Mouse (Mus musculus): ENCODE data around the gene Sycp3. TPM values are rescaled to one million over a fixed set of nuclear protein-coding genes. Genes with fewer than 3 reads are reported as not detected.

Gene Sycp3
- 0.39 TPM in 1 of 2 replicates, not detected in the other for polyA plus RNA-seq (2016; fragmentation: Nextera tagmentation; extraction: Ambion mirVana)

- Histone ChIP-seq H3K4me1 (replicated peaks) (0 out of 2 replicates have a peak, but pooled peaks cover 3% of the 10 kb centered on the region), H3K4me3 (replicated peaks) (no peak within 1 kb of the TSS), H3K36me3 (no peaks in the 10 kb centered on the region), H3K27ac (no peak within 1 kb of the TSS), H3K9me3 (no peaks in the 10 kb centered on the region), H3K9ac (replicated peaks) (no peak within 1 kb of the TSS), H3K4me2 (no peak within 1 kb of the TSS), H3K27me3 (no peaks in the 10 kb centered on the region)
- no peak for ATAC-seq (ENCODE audit: insufficient number of reproducible peaks, insufficient read depth, low FRiP score, low TSS enrichment, low read depth)
- 81% methylated on average over 33 of the region's 33 CpGs for WGBS
These were observed at the start of gene Sycp3 for GRCm38 (mm10) chr10:88459502-88459992. TSS of gene Sycp3 (plus strand) at chr10:88459569.

- no peak overlapping the region for H3K9ac ChIP-seq (replicated peaks)
These were observed 49.6 kb upstream of the Sycp3 start for GRCm38 (mm10) chr10:88409751-88410150.

GRCm38 (mm10) chr10:88412290-88412995, 46.9 kb upstream of the Sycp3 start:
- peak; percentile 20; the same call in 1 of the 2 replicates for ATAC-seq (ENCODE audit: insufficient number of reproducible peaks, insufficient read depth, low FRiP score, low TSS enrichment, low read depth)
- Histone ChIP-seq H3K4me1 (replicated peaks) (peaks cover 5% of the 10 kb centered on the region), H3K9ac (replicated peaks) (no peak overlapping the region), H3K9me3 (no peaks in the 10 kb centered on the region), H3K27ac (no peak overlapping the region), H3K27me3 (no peaks in the 10 kb centered on the region), H3K4me3 (replicated peaks) (no peak overlapping the region), H3K4me2 (no peak overlapping the region), H3K36me3 (peaks cover 12% of the 10 kb centered on the region)
- 53% methylated on average over 17 of the region's 17 CpGs for WGBS

More at GRCm38 (mm10) chr10:88409751-88410150, 49.6 kb upstream of the Sycp3 start:
- Histone ChIP-seq H3K27me3 (no peaks in the 10 kb centered on the region), H3K27ac (no peak overlapping the region), H3K36me3 (no peaks in the 10 kb centered on the region), H3K4me2 (no peak overlapping the region), H3K9me3 (no peaks in the 10 kb centered on the region), H3K4me3 (replicated peaks) (no peak overlapping the region), H3K4me1 (replicated peaks) (peaks cover 5% of the 10 kb centered on the region)
- ATAC-seq (ENCODE audit: insufficient number of reproducible peaks, insufficient read depth, low FRiP score, low TSS enrichment, low read depth) = no peak
- WGBS = 55% methylated on average over 2 of the region's 2 CpGs

GRCm38 (mm10) chr10:88417686-88418085, 41.7 kb upstream of the Sycp3 start:
- Histone ChIP-seq H3K9ac (replicated peaks) (no peak overlapping the region), H3K27ac (no peak overlapping the region), H3K4me2 (no peak overlapping the region), H3K27me3 (no peaks in the 10 kb centered on the region), H3K36me3 (peaks cover 22% of the 10 kb centered on the region), H3K9me3 (no peaks in the 10 kb centered on the region), H3K4me1 (replicated peaks) (no peaks in the 10 kb centered on the region), H3K4me3 (replicated peaks) (no peak overlapping the region)
- ATAC-seq (ENCODE audit: insufficient number of reproducible peaks, insufficient read depth, low FRiP score, low TSS enrichment, low read depth) = no peak
- WGBS = 92% methylated on average over 5 of the region's 5 CpGs

- H3K27me3 ChIP-seq = no peaks in the 10 kb centered on the region
- ATAC-seq (ENCODE audit: insufficient number of reproducible peaks, insufficient read depth, low FRiP score, low TSS enrichment, low read depth) = no peak
- no peak overlapping the region for H3K9ac ChIP-seq (replicated peaks)
- H3K9me3 ChIP-seq = no peaks in the 10 kb centered on the region
- peaks cover 29% of the 10 kb centered on the region for H3K36me3 ChIP-seq
- H3K4me3 ChIP-seq (replicated peaks) = no peak overlapping the region
- H3K27ac ChIP-seq = no peak overlapping the region
- no peak overlapping the region for H3K4me2 ChIP-seq
- 81% methylated on average over 11 of the region's 11 CpGs for WGBS
- H3K4me1 ChIP-seq (replicated peaks) = no peaks in the 10 kb centered on the region
These were observed 39.2 kb upstream of the Sycp3 start for GRCm38 (mm10) chr10:88420141-88420541.

GRCm38 (mm10) chr10:88420655-88421435, 38.5 kb upstream of the Sycp3 start:
- H3K9ac ChIP-seq (replicated peaks) = no peak overlapping the region
- WGBS = 93% methylated on average over 19 of the region's 19 CpGs

GRCm38 (mm10) chr10:88426158-88426816, 33.1 kb upstream of the Sycp3 start:
- ATAC-seq (ENCODE audit: insufficient number of reproducible peaks, insufficient read depth, low FRiP score, low TSS enrichment, low read depth) = no peak
- Histone ChIP-seq H3K4me3 (replicated peaks) (no peak overlapping the region), H3K9ac (replicated peaks) (no peak overlapping the region), H3K27ac (no peak overlapping the region), H3K4me1 (replicated peaks) (no peaks in the 10 kb centered on the region), H3K27me3 (no peaks in the 10 kb centered on the region), H3K9me3 (no peaks in the 10 kb centered on the region), H3K36me3 (peaks cover 32% of the 10 kb centered on the region), H3K4me2 (no peak overlapping the region)
- WGBS = 98% methylated on average over 2 of the region's 2 CpGs

More at GRCm38 (mm10) chr10:88420655-88421435, 38.5 kb upstream of the Sycp3 start:
- Histone ChIP-seq H3K27ac (no peak overlapping the region), H3K36me3 (peaks cover 23% of the 10 kb centered on the region; the same call in 1 of the 2 replicates), H3K27me3 (no peaks in the 10 kb centered on the region), H3K9me3 (no peaks in the 10 kb centered on the region), H3K4me2 (no peak overlapping the region), H3K4me1 (replicated peaks) (no peaks in the 10 kb centered on the region), H3K4me3 (replicated peaks) (no peak overlapping the region)
- no peak for ATAC-seq (ENCODE audit: insufficient number of reproducible peaks, insufficient read depth, low FRiP score, low TSS enrichment, low read depth)

GRCm38 (mm10) chr10:88426896-88427295, 32.5 kb upstream of the Sycp3 start:
- H3K4me1 ChIP-seq (replicated peaks) = no peaks in the 10 kb centered on the region
- peaks cover 36% of the 10 kb centered on the region for H3K36me3 ChIP-seq
- H3K4me3 ChIP-seq (replicated peaks) = no peak overlapping the region
- 60% methylated on average over 5 of the region's 5 CpGs for WGBS
- no peaks in the 10 kb centered on the region for H3K27me3 ChIP-seq
- no peak overlapping the region for H3K27ac ChIP-seq
- no peak for ATAC-seq (ENCODE audit: insufficient number of reproducible peaks, insufficient read depth, low FRiP score, low TSS enrichment, low read depth)
- no peak overlapping the region for H3K4me2 ChIP-seq
- no peaks in the 10 kb centered on the region for H3K9me3 ChIP-seq
- H3K9ac ChIP-seq (replicated peaks) = no peak overlapping the region

- Histone ChIP-seq H3K4me2 (no peak overlapping the region), H3K4me1 (replicated peaks) (no peaks in the 10 kb centered on the region), H3K9me3 (no peaks in the 10 kb centered on the region), H3K27ac (no peak overlapping the region), H3K36me3 (peaks cover 40% of the 10 kb centered on the region), H3K27me3 (no peaks in the 10 kb centered on the region), H3K4me3 (replicated peaks) (no peak overlapping the region), H3K9ac (replicated peaks) (no peak overlapping the region)
- ATAC-seq (ENCODE audit: insufficient number of reproducible peaks, insufficient read depth, low FRiP score, low TSS enrichment, low read depth) = no peak
- 88% methylated on average over 6 of the region's 6 CpGs for WGBS
These were observed 31.4 kb upstream of the Sycp3 start for GRCm38 (mm10) chr10:88427998-88428397.

- no peaks in the 10 kb centered on the region for H3K27me3 ChIP-seq
- no peak for ATAC-seq (ENCODE audit: insufficient number of reproducible peaks, insufficient read depth, low FRiP score, low TSS enrichment, low read depth)
- H3K4me3 ChIP-seq (replicated peaks) = no peak overlapping the region
- H3K27ac ChIP-seq = no peak overlapping the region
- H3K9ac ChIP-seq (replicated peaks) = no peak overlapping the region
- no peaks in the 10 kb centered on the region for H3K4me1 ChIP-seq (replicated peaks)
- WGBS = 84% methylated on average over 6 of the region's 6 CpGs
- no peaks in the 10 kb centered on the region for H3K9me3 ChIP-seq
- H3K36me3 ChIP-seq = peaks cover 30% of the 10 kb centered on the region; the same call in 1 of the 2 replicates
- H3K4me2 ChIP-seq = no peak overlapping the region
These were observed 18.1 kb upstream of the Sycp3 start for GRCm38 (mm10) chr10:88441224-88441623.

- H3K4me2 ChIP-seq = no peak overlapping the region
- no peaks in the 10 kb centered on the region for H3K36me3 ChIP-seq
- H3K4me1 ChIP-seq (replicated peaks) = no peaks in the 10 kb centered on the region
- no peaks in the 10 kb centered on the region for H3K9me3 ChIP-seq
- ATAC-seq (ENCODE audit: insufficient number of reproducible peaks, insufficient read depth, low FRiP score, low TSS enrichment, low read depth) = no peak
- 82% methylated on average over 2 of the region's 2 CpGs for WGBS
- H3K4me3 ChIP-seq (replicated peaks) = no peak overlapping the region
- no peaks in the 10 kb centered on the region for H3K27me3 ChIP-seq
- no peak overlapping the region for H3K27ac ChIP-seq
- no peak overlapping the region for H3K9ac ChIP-seq (replicated peaks)
These were observed 8.1 kb upstream of the Sycp3 start for GRCm38 (mm10) chr10:88451221-88451620.
